Mouse (Mus musculus) lung, postnatal 0 days (tissue): ENCODE data around the gene Slc36a3.

ENCODE experiments used
- CTCF ChIP-seq: IDR thresholded peaks from 2 replicates; pipeline ENCODE4 v1.5.1; 2016; ENCODE audit warnings: antibody characterized with exemption, mild to moderate bottlenecking
- EP300 ChIP-seq: IDR thresholded peaks from 2 replicates; pipeline ENCODE4 v1.6.1; 2016; ENCODE audit warnings: antibody characterized with exemption, mild to moderate bottlenecking, control low read depth

DNA sequence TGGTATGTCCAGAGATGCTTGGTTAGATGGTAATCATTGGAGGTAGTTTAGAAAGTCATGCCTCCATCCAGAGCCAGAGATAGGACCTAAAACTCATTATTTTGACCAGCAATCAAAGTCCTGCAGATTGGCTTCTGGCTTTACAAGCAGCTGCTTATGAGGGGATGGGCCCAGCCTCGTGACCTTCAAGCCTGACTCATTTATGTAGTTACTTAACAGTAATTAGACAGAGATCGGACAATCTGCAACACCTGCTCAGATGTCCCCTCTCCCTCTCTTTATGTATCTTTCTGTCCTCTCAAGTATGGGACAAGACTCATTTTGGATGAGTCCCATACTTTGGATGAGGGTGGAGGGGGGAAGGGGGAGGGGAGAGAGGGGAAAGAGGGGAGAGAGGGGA, 61.6 kb downstream of the Slc36a3 start:
- TF ChIP-seq CTCF (no peak), EP300 (no peak)
